Mouse (Mus musculus) adrenal gland, adult (tissue): ENCODE results near the gene Alox8.

Experiments
- DNase-seq, 2 experiments: peaks; one replicate each; pipeline ENCODE4 v3.0.0; 2022 to 2023; ENCODE audit warnings: low spot score in 1 of 2; ENCODE audit not compliant: inconsistent age in 2 of 2

The Alox8 gene

GRCm38 (mm10) chr11:69197743-69198142 is at the start of gene Alox8:
Gene Alox8 (minus strand): TSS chr11:69197843.
- no peak for DNase-seq

DNA sequence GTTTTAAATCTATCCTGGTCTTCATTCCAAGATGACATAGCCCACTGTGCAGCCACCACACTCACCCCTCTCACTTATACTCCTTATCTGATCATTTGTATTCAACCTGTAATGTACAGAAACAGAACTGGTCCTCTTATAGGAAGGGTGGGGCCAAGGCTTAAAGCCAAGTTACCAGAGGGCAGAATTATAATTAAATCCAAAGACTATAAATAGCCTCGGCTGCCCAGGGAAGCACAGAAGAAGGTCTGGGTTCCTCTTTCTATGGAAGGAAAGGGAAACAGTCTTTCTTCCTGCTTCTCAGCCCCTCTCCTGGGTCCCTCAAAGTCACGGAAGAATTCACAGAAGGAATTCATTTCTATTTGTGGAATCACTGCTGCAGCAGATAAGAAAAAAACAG is 48.0 kb upstream of the Alox8 start:
- peak in 1 of 2 experiments; percentile 43 for DNase-seq

DNA sequence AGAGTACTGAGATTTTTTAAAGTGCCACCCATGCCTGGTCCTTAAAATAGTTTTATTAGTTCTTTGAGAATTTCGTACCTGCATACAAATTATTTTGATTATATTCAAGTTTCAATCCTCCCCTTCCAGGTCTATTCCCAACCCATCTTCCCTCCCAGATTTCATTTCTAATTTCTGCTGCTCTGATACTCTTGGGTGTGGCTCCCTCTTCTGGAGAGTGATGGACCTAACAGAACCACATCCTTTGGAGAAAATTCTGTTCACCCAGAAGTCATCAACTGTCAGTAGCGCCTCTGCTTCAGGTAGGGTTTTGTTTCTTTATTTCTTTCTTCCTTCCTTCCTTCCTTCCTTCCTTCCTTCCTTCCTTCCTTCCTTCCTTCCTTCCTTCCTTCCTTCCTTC is 47.3 kb upstream of the Alox8 start:
- peak in 1 of 2 experiments; percentile 76 for DNase-seq

- no peak for DNase-seq
Observed at GRCm38 (mm10) chr11:69236926-69237260, 39.2 kb upstream of the Alox8 start, which contains the start of gene Gucy2e. Gene Gucy2e (minus strand): TSS chr11:69237036.

DNA sequence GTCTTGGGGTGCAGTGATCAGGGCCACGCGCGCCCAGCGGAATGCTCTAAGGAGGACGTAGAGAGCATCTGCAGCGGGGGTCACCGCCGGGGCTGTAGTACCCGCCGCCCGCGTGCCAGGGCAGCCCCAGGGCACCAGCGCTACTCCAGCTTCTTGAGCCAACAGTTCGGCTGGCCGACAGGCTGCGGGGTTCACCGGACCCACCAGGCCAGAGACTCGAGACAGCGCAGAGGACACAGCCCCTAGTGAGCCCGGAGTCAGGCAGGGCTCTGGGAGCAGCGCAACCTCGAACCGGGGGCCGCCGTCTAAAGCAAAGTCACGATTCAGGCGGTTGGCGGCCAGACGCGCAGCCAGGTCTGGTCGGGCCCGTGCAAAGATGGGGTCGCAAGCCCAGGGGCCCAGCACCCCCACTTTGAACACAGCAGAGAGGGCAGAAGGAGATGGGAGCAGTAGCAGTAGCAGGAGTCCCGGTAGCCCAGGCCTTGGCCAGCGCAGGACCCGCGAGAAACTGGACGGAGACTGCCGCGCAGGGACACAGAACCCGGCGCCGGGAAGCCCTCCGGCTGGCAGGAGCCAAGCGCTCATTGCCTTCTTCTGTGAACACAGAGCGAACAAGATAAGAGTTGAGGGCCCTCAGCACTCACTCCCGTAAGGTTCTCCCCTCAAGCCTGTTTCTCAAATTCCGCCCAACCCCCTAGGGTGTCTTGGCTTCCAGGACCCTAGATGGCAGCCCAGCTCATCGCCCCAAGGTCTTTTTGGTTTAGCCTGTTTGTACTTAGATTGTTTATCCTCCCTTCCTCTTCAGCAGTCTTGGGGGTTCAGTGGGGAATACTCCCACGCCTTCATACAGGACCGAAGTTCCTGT is 38.6 kb upstream of the Alox8 start:
- DNase-seq, result no peak

- DNase-seq, result peak; percentile 70 to 92
Observed at GRCm38 (mm10) chr11:69235285-69236060, 37.8 kb upstream of the Alox8 start.

GRCm38 (mm10) chr11:69233141-69233540 is 35.5 kb upstream of the Alox8 start:
- no peak for DNase-seq

DNA sequence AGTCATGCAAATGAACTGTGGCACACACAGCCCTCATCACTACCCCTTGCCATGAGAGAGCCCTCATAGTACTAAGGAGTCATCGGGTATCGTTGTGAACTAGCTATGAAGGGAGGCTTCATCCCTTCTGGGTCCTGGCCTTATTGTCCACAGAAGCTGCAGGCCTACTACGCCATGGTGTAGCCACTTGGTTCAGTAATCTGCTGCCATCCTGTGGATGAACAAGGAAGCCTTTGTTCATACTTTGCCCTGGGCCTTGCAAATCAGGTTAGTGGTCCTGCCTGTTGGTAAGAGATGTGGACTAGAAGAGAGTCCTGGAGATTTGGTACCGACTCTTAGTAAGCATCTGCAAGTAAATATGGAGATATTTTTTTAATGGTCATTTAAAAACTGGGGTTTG is 32.8 kb upstream of the Alox8 start:
- no peak for DNase-seq

- DNase-seq, result no peak
Observed at GRCm38 (mm10) chr11:69225715-69226114, 28.1 kb upstream of the Alox8 start.

GRCm38 (mm10) chr11:69223101-69223500 is 25.5 kb upstream of the Alox8 start:
- DNase-seq, result no peak

GRCm38 (mm10) chr11:69221070-69221469 is 23.4 kb upstream of the Alox8 start:
- DNase-seq, result no peak

DNA sequence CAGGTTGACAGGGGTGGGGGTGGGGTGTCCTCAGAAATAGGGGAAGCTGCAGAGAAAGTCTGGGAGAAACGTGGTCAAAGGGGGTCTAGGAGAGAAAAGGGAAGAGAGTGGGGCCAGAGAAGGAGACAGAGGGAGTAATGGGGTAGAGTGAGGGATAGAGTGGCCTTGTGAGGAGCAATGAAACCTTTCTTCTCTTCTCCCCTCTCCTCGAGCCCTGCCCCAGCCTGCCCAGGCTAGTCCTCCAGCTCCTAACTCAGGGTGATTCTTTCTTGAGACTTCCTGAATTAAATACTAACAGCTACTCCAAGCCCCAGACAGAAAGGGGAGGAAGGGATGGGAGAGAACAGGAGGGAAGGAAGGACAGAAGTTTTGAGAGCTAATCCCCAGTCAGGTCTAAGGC is 21.0 kb upstream of the Alox8 start:
- no peak for DNase-seq

- no peak for DNase-seq
Observed at GRCm38 (mm10) chr11:69217411-69217810, 19.8 kb upstream of the Alox8 start.

DNA sequence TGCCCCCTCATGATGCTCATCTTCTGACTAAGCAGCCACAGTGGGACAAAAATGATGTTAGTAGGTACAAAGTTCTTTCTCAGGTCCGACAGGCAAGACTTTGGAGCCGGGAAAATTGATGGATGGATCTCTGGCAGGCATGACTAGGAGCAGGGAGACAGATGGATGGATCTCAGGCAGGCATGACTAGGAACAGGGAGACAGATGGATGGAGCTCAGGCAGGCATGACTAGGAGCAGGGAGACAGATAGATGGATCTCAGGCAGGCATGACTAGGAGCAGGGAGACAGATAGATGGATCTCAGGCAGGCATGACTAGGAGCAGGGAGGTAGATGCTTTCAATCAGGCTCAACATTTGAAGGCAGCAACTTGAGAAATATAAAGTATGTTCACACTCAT is 13.8 kb upstream of the Alox8 start:
- DNase-seq, result no peak

- no peak for DNase-seq
Observed at GRCm38 (mm10) chr11:69202469-69203230, 5.0 kb upstream of the Alox8 start.

DNA sequence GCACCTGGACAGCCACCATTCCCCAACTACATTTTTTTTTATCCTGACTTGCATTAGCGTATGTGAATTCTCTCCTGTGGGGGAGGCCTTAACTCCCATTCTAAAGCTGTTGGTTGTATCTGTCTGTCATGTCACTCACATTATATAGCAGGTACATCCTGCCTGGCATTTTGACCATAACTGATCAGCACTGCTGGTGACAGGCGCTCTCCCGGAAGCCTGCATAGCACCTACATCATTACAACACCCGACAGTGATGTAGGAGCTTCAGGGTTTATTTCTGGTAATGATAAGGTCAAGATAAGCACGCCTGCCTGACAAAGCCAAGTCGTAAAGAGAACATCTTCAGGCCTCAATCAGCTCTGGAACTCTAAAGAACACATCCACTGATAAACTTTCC is 2.6 kb upstream of the Alox8 start:
- no peak for DNase-seq

GRCm38 (mm10) chr11:69199251-69199650 is 1.6 kb upstream of the Alox8 start:
- no peak for DNase-seq

DNA sequence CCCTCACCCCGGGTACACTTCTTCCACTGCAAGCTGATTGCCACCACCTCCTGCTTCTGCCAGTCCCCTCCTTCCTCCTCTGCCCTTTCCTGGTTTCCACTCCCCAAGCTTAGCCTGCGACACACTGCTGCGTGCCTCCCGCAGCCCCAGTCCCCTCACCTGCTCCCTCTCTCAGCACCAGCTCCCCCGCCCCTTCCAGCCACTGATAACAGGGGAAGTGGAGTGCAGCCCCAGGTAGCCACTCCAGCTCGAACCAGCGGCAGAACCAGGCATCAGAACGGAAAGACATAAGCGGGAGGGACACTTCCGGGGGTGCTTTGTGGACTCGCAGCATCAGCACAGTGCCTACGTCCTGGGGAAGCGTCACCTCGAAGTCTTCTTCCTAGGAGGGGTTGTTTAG is 449 bp downstream of the Alox8 start:
- peak in 1 of 2 experiments; percentile 24 for DNase-seq

DNA sequence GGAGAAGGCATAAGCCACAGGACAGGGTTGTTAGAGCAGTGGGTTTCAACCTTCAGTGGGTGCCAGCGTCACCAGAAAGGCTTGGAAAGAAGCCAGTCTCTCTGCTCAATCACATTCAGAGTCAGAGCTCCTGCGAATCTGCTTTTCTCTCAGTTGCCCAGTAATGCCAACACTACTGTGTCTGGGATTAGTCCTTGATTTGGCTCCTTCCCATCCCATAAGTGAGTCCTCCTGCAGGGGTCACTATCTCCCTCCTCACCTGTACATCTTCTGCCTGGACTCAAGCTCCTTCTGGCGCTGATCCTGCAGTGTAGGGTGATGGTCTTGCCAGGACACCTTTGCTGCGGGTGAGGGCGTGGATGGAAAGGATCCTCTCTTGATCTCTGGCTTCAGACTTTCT is 877 bp downstream of the Alox8 start:
- peak in 1 of 2 experiments; percentile 26 for DNase-seq

DNA sequence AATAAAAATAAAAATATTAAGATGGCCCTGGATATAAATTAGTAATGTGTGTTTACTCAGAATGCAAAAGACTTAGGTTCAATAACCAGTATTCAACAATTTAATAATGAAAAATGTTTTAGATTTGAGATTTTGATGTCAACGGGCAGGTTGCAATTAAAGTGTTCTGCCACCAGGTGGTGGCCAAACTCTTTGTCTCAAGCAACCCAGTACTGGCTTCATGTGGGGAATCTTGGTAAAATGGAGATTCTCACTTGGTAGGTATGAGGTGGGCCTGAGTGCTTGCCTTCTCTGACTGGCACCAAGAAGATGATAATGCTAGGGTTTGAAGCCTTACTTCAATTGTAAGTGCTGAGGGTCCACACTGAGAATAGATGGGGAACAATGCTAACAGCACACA is 4.8 kb downstream of the Alox8 start:
- DNase-seq, result peak; percentile 27 to 70

GRCm38 (mm10) chr11:69185936-69186335 is 11.7 kb downstream of the Alox8 start:
- DNase-seq, result no peak
